In the genomic region with DNA sequence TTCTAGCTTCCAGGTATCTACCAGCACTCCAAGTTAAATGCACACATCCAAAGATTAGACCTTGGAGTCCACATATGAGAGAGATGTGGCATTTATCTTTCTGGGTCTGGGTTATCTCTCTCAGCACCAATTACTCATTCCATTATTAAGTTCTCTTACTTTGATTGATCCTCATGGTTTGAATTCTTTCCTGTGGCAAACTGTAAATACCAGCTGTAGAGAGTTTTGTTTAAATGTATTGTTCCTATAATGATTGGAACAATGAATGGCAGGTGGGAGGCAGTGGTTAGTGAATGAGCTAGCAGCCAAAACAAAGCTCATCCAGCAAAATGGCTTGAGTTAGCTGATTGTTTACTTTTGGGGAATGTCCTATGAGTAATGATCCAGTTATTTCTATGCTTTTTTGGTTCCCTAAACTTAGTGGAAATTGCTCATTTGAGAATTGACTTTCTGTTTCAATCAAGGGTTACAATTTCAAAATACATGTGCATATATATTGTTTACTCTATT, we compare ENCODE assay signal across 12 mouse cellular contexts.
"Had no signal": no experiment of that assay in that cellular context is flagged by ENCODE, and none has a peak within 500 bp of the region (broad histone marks: within the 10 kb centered on the region; RNA-seq: fewer than 3 reads in every experiment).

No protein-coding gene starts in this region.

- DNase-seq: gastrocnemius, postnatal 14 days; gastrocnemius, postnatal 36 days; heart, adult 2 months; heart, postnatal 14 days; heart, postnatal 36 days; kidney, adult 11 months; kidney, adult 2 months; kidney, adult 9 months; kidney, postnatal 25 days; kidney, postnatal 4 days; liver; liver, embryonic 13.5 days had no signal
